Mouse (Mus musculus) hindbrain, embryonic 11.5 days (tissue): ENCODE measurements around the gene Hoxa6. TPM values are rescaled to one million over a fixed set of nuclear protein-coding genes. Genes with fewer than 3 reads are reported as not detected.

Experiments
- ATAC-seq: fragments of 200-750 bp; cut with Nextera tagmentation; 2 replicates; pipeline ENCODE4 v1.8.0; 2017; ENCODE audit warnings: mild to moderate bottlenecking, moderate TSS enrichment, moderate library complexity; ENCODE audit not compliant: low FRiP score
- DNase-seq: peaks from one replicate; pipeline ENCODE4 v3.0.0-alpha.2; 2015; ENCODE audit warnings: low spot score
- H3K27ac ChIP-seq: fragments of 300-500 bp; sonication (generic); 2 replicates; pipeline ENCODE4 v1.5.1; 2014; ENCODE audit warnings: mild to moderate bottlenecking, low read depth, low read length
- H3K27me3 ChIP-seq: fragments of 300-500 bp; sonication (generic); 2 replicates; pipeline ENCODE4 v1.6.1; 2014; ENCODE audit warnings: mild to moderate bottlenecking, low read length, moderate library complexity, mixed read lengths; ENCODE audit not compliant: control insufficient read depth, insufficient read depth
- H3K36me3 ChIP-seq: fragments of 300-500 bp; sonication (generic); 2 replicates; pipeline ENCODE4 v1.6.1; 2014; ENCODE audit warnings: mild to moderate bottlenecking, low read length, moderate library complexity, mixed read lengths; ENCODE audit not compliant: control insufficient read depth, insufficient read depth
- H3K4me1 ChIP-seq: fragments of 300-500 bp; sonication (generic); replicated peaks from 2 replicates; pipeline ENCODE4 v1.6.1; 2014; ENCODE audit warnings: low read length, mixed read lengths; ENCODE audit not compliant: control insufficient read depth, insufficient read depth
- H3K4me2 ChIP-seq: fragments of 300-500 bp; sonication (generic); replicated peaks from 2 replicates; pipeline ENCODE4 v1.6.1; 2014; ENCODE audit warnings: mild to moderate bottlenecking, low read depth, low read length
- H3K4me3 ChIP-seq: fragments of 300-500 bp; sonication (generic); 2 replicates; pipeline ENCODE4 v1.5.1; 2014; ENCODE audit warnings: low read depth, low read length
- H3K9ac ChIP-seq: fragments of 300-500 bp; sonication (generic); 2 replicates; pipeline ENCODE4 v1.6.1; 2014; ENCODE audit warnings: low read depth, low read length
- H3K9me3 ChIP-seq: fragments of 300-500 bp; sonication (generic); 2 replicates; pipeline ENCODE4 v1.6.1; 2016; ENCODE audit warnings: low read length; ENCODE audit not compliant: control insufficient read depth
- WGBS: fragments of 180-500 bp; shearing (Covaris S2); extraction: QIAGEN DNeasy Blood & Tissue Kit; methylation state at CpG from one replicate; pipeline ENCODE4 v1.1.7; 2014; 5-methylcytosine and 5-hydroxymethylcytosine counted together
- polyA plus RNA-seq: library from polyadenylated mRNA; unstranded; fragments of >200 nt; fragmentation: Nextera tagmentation; extraction: Ambion mirVana; gene quantifications from 2 replicates; pipeline ENCODE4 v1.2.1, GENCODE M21; 2014

Gene Hoxa6
- polyA plus RNA-seq, 1 experiment from 2014 or later = 2.1 TPM

DNA sequence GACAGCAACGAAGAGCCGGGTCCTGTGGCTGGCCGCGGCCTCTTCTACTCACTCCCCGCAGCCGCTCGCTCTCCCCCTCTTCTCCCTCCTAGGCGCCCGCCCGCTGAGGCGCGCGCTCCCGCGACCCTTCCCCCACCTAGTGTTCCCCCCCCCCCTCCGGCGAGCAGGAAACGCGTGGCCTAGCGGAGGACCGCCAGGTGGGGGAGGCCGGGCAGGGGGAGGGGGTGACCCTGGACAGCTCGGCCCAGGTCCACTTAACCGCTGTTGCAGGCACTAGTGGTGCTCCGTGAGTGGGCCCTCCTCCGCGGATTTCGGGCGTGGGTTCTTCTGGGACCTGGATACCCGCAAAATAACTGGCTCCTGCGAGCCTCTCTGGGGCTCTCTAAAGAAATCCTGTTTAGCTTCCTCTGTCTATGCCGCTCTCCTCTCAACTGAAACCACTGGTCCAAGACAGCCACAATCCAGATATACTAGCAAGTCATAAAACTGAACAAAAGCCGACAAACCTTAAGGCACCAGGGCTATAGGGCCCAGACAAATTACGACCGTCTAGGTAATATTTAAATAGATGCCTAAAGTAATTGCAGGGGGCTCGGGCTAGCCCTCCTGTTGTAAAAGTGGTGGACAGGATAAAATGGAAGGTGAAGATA is 22.1 kb upstream of the Hoxa6 start, which contains the start of gene Hoxa9:
Hoxa9 (minus strand) TSS at position 574 of the 650 bp plus-strand sequence.
- peak; percentile 65 for DNase-seq
- no peak within 1 kb of the TSS for H3K27ac ChIP-seq
- H3K36me3 ChIP-seq = no peaks in the 10 kb centered on the region
- H3K9me3 ChIP-seq = no peaks in the 10 kb centered on the region
- H3K4me1 ChIP-seq = 0 out of 2 replicates have a peak, but pooled peaks cover 3% of the 10 kb centered on the region
- H3K4me3 ChIP-seq = no peak within 1 kb of the TSS
- ATAC-seq = no peak
- peaks cover 92% of the 10 kb centered on the region for H3K27me3 ChIP-seq
- WGBS = under 1% methylated on average over 22 of the region's 36 CpGs
- no peak within 1 kb of the TSS for H3K4me2 ChIP-seq
- H3K9ac ChIP-seq = no peak within 1 kb of the TSS

DNA sequence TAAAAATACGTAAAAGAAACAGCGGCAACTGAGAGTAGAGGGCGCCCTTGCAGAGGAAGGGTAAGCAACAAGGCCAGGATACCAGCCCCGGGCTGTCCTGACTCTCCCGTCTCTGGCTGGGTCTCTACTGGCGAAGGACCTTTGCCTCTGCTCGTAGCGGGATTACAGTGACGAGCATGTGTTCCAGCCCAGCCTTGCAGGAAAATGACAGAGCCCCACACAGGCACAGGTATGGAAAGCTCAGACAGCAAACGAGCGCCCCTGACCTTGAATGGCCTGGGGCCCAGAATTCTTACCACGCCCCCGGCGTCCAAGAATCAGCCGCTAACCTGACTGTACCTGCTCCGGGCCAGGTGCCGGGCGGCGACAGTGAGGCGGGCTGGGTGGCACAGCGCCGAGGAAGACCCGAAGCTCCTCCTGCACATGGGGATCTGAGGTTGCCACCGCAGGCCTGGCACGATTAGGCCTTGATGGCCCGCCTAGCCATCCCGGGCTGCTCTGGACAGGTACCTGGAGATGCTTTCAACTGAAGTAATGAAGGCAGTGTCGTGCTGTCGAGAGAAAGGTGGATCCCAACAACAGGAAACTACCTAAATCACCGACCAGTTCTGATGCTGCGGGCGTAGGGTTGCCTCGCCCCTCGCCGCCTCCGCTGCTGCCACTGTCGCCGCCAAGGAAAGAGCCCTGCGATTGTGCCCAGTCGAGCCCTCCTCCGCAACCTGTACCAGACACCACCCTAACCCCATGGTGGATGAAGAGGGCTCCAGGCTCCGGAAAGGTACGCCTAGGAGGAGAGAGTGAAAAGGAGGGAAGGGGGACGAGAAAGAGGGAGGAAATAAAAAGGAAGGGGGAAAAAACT is 21.3 kb upstream of the Hoxa6 start:
- DNase-seq (peak; percentile 64), ATAC-seq (no peak)
- 2% methylated on average over 42 of the region's 44 CpGs for WGBS
- H3K9me3 ChIP-seq = no peaks in the 10 kb centered on the region
- no peaks in the 10 kb centered on the region for H3K36me3 ChIP-seq
- 0 out of 2 replicates have a peak, but pooled peaks cover 3% of the 10 kb centered on the region for H3K4me1 ChIP-seq
- no peak overlapping the region for H3K27ac ChIP-seq
- H3K4me2 ChIP-seq = no peak overlapping the region
- H3K27me3 ChIP-seq = peaks cover 92% of the 10 kb centered on the region
- H3K4me3 ChIP-seq = no peak overlapping the region
- H3K9ac ChIP-seq = no peak overlapping the region

DNA sequence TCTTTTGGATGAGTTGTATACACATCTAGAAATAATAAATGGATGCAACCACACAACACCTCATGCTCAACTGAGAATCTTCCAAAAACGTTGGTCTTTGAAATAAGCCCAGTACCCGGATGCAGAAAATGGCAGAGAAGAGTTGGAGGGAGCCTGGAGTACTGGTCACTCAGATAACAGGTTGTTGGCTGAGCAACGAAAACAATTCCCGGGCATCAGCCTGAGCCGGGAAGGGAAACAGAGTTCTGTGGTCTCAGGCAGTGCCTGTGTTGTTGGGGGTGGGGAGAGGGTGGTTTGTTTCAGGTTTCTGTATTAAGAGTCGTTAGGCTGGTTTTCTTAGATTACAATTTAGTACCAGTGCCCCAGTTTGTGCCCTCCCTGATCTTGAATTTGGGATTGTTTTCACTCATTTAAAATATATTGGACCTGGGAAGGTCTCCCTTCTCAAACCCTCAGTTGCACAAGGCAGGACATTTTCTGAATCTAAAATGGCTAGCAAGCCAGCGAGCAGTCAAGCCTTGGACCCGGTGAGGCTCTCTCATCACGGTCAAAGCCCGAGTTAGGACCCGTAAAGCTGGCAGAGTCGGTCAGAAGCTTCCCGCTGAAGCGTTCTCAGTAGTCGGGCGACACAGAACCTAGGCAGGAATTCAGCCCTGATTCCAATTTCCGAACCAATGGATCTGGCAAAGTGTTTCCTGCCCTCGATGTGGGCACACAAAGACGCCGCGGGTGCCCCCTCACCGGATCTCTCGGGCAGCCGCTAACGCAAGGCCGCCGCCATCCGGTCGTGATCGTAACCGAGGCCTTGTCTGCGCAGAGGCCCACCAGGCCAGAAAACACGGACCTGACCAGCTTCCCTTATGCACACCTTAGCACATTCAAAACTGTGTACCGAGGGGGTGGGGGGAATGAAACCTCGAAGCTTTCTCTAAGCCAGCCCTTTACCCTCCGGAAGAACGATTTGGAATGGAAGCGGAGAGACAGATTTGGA is 20.2 kb upstream of the Hoxa6 start:
- no peaks in the 10 kb centered on the region for H3K9me3 ChIP-seq
- under 1% methylated on average over 38 of the region's 38 CpGs for WGBS
- H3K27me3 ChIP-seq = peaks cover 90% of the 10 kb centered on the region
- ATAC-seq (no peak), DNase-seq (peak; percentile 75)
- no peak overlapping the region for H3K4me3 ChIP-seq
- H3K4me1 ChIP-seq = no peaks in the 10 kb centered on the region
- no peaks in the 10 kb centered on the region for H3K36me3 ChIP-seq
- H3K9ac ChIP-seq = no peak overlapping the region
- no peak overlapping the region for H3K27ac ChIP-seq
- no peak overlapping the region for H3K4me2 ChIP-seq

- no peaks in the 10 kb centered on the region for H3K36me3 ChIP-seq
- no peak overlapping the region for H3K27ac ChIP-seq
- no peak overlapping the region for H3K9ac ChIP-seq
- ATAC-seq (no peak), DNase-seq (no peak)
- H3K27me3 ChIP-seq = peaks cover 90% of the 10 kb centered on the region
- H3K4me3 ChIP-seq = no peak overlapping the region
- H3K4me2 ChIP-seq = no peak overlapping the region
- H3K4me1 ChIP-seq = no peaks in the 10 kb centered on the region
- 2% methylated on average over 11 of the region's 11 CpGs for WGBS
- no peaks in the 10 kb centered on the region for H3K9me3 ChIP-seq
Measured at GRCm38 (mm10) chr6:52227470-52228222, 19.1 kb upstream of the Hoxa6 start.

DNA sequence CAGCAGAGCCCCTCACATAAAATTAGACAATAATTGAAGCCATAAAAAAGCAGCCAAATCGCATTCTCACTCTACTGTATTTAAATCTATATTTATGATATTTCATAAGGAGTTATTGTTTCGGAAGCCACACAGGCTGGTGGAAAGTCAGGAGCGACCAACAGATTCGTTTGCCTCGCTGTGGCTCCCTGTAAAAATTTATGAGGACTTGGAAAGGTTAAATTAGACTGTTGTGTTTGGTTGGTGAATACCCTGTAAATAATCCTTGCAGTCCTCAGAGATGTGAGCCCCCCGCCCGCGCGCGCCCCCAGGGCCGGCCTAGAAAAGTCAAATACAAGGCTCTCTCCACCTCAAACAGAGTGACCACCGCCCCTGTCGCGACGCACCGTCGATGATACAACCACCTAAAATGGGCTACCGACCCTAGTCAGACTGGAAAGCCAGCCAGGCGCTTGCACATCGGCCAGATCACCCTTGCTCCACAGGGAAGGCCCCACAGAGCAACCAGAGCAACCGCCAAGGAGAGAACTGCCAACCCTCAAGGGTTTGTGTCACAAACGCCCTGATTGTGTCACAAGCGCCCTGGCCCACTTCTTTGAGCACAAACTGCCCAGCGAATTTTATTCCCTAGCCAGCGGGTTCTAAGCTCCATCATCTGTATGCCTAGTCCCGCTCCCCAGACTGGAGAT is 18.2 kb upstream of the Hoxa6 start:
- ATAC-seq = no peak
- WGBS = 2% methylated on average over 26 of the region's 26 CpGs
- H3K27me3 ChIP-seq = peaks cover 90% of the 10 kb centered on the region
- no peaks in the 10 kb centered on the region for H3K9me3 ChIP-seq
- H3K4me1 ChIP-seq = no peaks in the 10 kb centered on the region; the same call in 1 of the 2 replicates
- H3K4me2 ChIP-seq = no peak overlapping the region
- no peak overlapping the region for H3K27ac ChIP-seq
- H3K36me3 ChIP-seq = no peaks in the 10 kb centered on the region
- H3K9ac ChIP-seq = no peak overlapping the region
- DNase-seq = peak; percentile 68
- no peak overlapping the region for H3K4me3 ChIP-seq

GRCm38 (mm10) chr6:52225612-52226568 is 17.4 kb upstream of the Hoxa6 start:
- DNase-seq (peak; percentile 68), ATAC-seq (no peak)
- no peak overlapping the region for H3K27ac ChIP-seq
- H3K9ac ChIP-seq = no peak overlapping the region
- peaks cover 3% of the 10 kb centered on the region; the same call in 1 of the 2 replicates for H3K4me1 ChIP-seq
- no peak overlapping the region for H3K4me2 ChIP-seq
- WGBS = 3% methylated on average over 69 of the region's 69 CpGs
- H3K27me3 ChIP-seq = peaks cover 94% of the 10 kb centered on the region
- no peak overlapping the region for H3K4me3 ChIP-seq
- H3K9me3 ChIP-seq = no peaks in the 10 kb centered on the region
- no peaks in the 10 kb centered on the region for H3K36me3 ChIP-seq
